Mouse (Mus musculus): ENCODE results near the gene Dpp6. TPM values are rescaled to one million over a fixed set of nuclear protein-coding genes. Genes with fewer than 3 reads are reported as not detected.

Gene Dpp6
- polyA plus RNA-seq, 1 experiment from 2014 or later, result 28.8 TPM

- H3K4me2 ChIP-seq (replicated peaks), result no peak overlapping the region
- H3K27me3 ChIP-seq, result no peaks in the 10 kb centered on the region
- ATAC-seq (replicated peaks), result no peak
- no peaks in the 10 kb centered on the region for H3K9me3 ChIP-seq
- no peak overlapping the region for H3K4me3 ChIP-seq
- H3K9ac ChIP-seq (replicated peaks), result no peak overlapping the region
- H3K36me3 ChIP-seq, result no peaks in the 10 kb centered on the region
- WGBS, result 69% methylated on average over 8 of the region's 8 CpGs
- no peak overlapping the region for H3K27ac ChIP-seq (replicated peaks)
- no peaks in the 10 kb centered on the region for H3K4me1 ChIP-seq
Observed at GRCm38 (mm10) chr5:27274781-27275395, 457.9 kb downstream of the Dpp6 start.

GRCm38 (mm10) chr5:27275871-27276270 is 458.9 kb downstream of the Dpp6 start:
- Histone ChIP-seq H3K4me1 (no peaks in the 10 kb centered on the region), H3K9ac (replicated peaks) (no peak overlapping the region), H3K4me2 (replicated peaks) (no peak overlapping the region), H3K27ac (replicated peaks) (no peak overlapping the region), H3K4me3 (no peak overlapping the region), H3K27me3 (no peaks in the 10 kb centered on the region), H3K36me3 (no peaks in the 10 kb centered on the region), H3K9me3 (no peaks in the 10 kb centered on the region)
- no peak for ATAC-seq (replicated peaks)
- 98% methylated on average over 1 of the region's 1 CpGs for WGBS

- Histone ChIP-seq H3K9ac (replicated peaks) (no peak overlapping the region), H3K27ac (replicated peaks) (no peak overlapping the region), H3K4me1 (no peaks in the 10 kb centered on the region), H3K36me3 (no peaks in the 10 kb centered on the region), H3K4me2 (replicated peaks) (no peak overlapping the region), H3K9me3 (no peaks in the 10 kb centered on the region), H3K27me3 (no peaks in the 10 kb centered on the region), H3K4me3 (no peak overlapping the region)
- WGBS, result 78% methylated on average over 10 of the region's 10 CpGs
- no peak for ATAC-seq (replicated peaks)
Observed at GRCm38 (mm10) chr5:27278120-27278645, 461.2 kb downstream of the Dpp6 start.

GRCm38 (mm10) chr5:27286876-27287275 is 469.9 kb downstream of the Dpp6 start:
- no peaks in the 10 kb centered on the region for H3K4me1 ChIP-seq
- H3K27me3 ChIP-seq, result no peaks in the 10 kb centered on the region
- H3K9ac ChIP-seq (replicated peaks), result no peak overlapping the region
- WGBS, result 21% methylated on average over 4 of the region's 4 CpGs
- ATAC-seq (replicated peaks), result peak; percentile 69; the same call in 1 of the 2 replicates
- no peaks in the 10 kb centered on the region for H3K36me3 ChIP-seq
- H3K9me3 ChIP-seq, result no peaks in the 10 kb centered on the region
- no peak overlapping the region for H3K27ac ChIP-seq (replicated peaks)
- no peak overlapping the region for H3K4me3 ChIP-seq
- no peak overlapping the region for H3K4me2 ChIP-seq (replicated peaks)

GRCm38 (mm10) chr5:27291378-27291777 is 474.4 kb downstream of the Dpp6 start:
- Histone ChIP-seq H3K4me3 (no peak overlapping the region), H3K4me1 (no peaks in the 10 kb centered on the region), H3K27ac (replicated peaks) (no peak overlapping the region), H3K4me2 (replicated peaks) (no peak overlapping the region), H3K27me3 (no peaks in the 10 kb centered on the region), H3K36me3 (no peaks in the 10 kb centered on the region), H3K9me3 (no peaks in the 10 kb centered on the region), H3K9ac (replicated peaks) (no peak overlapping the region)
- ATAC-seq (replicated peaks), result no peak
- 89% methylated on average over 8 of the region's 8 CpGs for WGBS

- ATAC-seq (replicated peaks), result no peak
- Histone ChIP-seq H3K4me2 (replicated peaks) (no peak overlapping the region), H3K4me3 (no peak overlapping the region), H3K9ac (replicated peaks) (no peak overlapping the region), H3K36me3 (no peaks in the 10 kb centered on the region), H3K4me1 (no peaks in the 10 kb centered on the region), H3K27ac (replicated peaks) (no peak overlapping the region), H3K27me3 (no peaks in the 10 kb centered on the region), H3K9me3 (no peaks in the 10 kb centered on the region)
- WGBS, result 89% methylated on average over 7 of the region's 7 CpGs
Observed at GRCm38 (mm10) chr5:27292236-27292635, 475.2 kb downstream of the Dpp6 start.

- H3K4me2 ChIP-seq (replicated peaks), result no peak overlapping the region
- H3K9ac ChIP-seq (replicated peaks), result no peak overlapping the region
- peaks cover 5% of the 10 kb centered on the region; the same call in 1 of the 2 replicates for H3K4me1 ChIP-seq
- no peak for ATAC-seq (replicated peaks)
- no peak overlapping the region for H3K27ac ChIP-seq (replicated peaks)
- no peaks in the 10 kb centered on the region for H3K36me3 ChIP-seq
- no peaks in the 10 kb centered on the region for H3K9me3 ChIP-seq
- H3K4me3 ChIP-seq, result no peak overlapping the region
- no peaks in the 10 kb centered on the region for H3K27me3 ChIP-seq
- WGBS, result 94% methylated on average over 2 of the region's 2 CpGs
Observed at GRCm38 (mm10) chr5:27304115-27304514, 487.1 kb downstream of the Dpp6 start.

- Histone ChIP-seq H3K36me3 (no peaks in the 10 kb centered on the region), H3K4me3 (no peak overlapping the region), H3K27ac (replicated peaks) (no peak overlapping the region; the same call in 1 of the 2 replicates), H3K9ac (replicated peaks) (no peak overlapping the region), H3K4me1 (peaks cover 5% of the 10 kb centered on the region; the same call in 1 of the 2 replicates), H3K27me3 (no peaks in the 10 kb centered on the region), H3K9me3 (no peaks in the 10 kb centered on the region), H3K4me2 (replicated peaks) (no peak overlapping the region)
- ATAC-seq (replicated peaks), result peak; percentile 67
- 42% methylated on average over 4 of the region's 4 CpGs for WGBS
Observed at GRCm38 (mm10) chr5:27306497-27307152, 489.6 kb downstream of the Dpp6 start.

GRCm38 (mm10) chr5:27310217-27310616 is 493.2 kb downstream of the Dpp6 start:
- no peaks in the 10 kb centered on the region for H3K9me3 ChIP-seq
- H3K36me3 ChIP-seq, result no peaks in the 10 kb centered on the region
- 66% methylated on average over 2 of the region's 2 CpGs for WGBS
- H3K9ac ChIP-seq (replicated peaks), result no peak overlapping the region
- H3K4me2 ChIP-seq (replicated peaks), result no peak overlapping the region
- peaks cover 5% of the 10 kb centered on the region; the same call in 1 of the 2 replicates for H3K4me1 ChIP-seq
- no peaks in the 10 kb centered on the region for H3K27me3 ChIP-seq
- H3K27ac ChIP-seq (replicated peaks), result no peak overlapping the region
- H3K4me3 ChIP-seq, result no peak overlapping the region
- no peak for ATAC-seq (replicated peaks)

GRCm38 (mm10) chr5:27316674-27317073 is 499.7 kb downstream of the Dpp6 start:
- Histone ChIP-seq H3K4me1 (no peaks in the 10 kb centered on the region), H3K9ac (replicated peaks) (no peak overlapping the region), H3K27me3 (no peaks in the 10 kb centered on the region), H3K4me3 (no peak overlapping the region), H3K27ac (replicated peaks) (no peak overlapping the region), H3K4me2 (replicated peaks) (no peak overlapping the region), H3K36me3 (no peaks in the 10 kb centered on the region), H3K9me3 (no peaks in the 10 kb centered on the region)
- WGBS, result 59% methylated on average over 1 of the region's 1 CpGs
- ATAC-seq (replicated peaks), result no peak

GRCm38 (mm10) chr5:27317264-27317663 is 500.3 kb downstream of the Dpp6 start:
- ATAC-seq (replicated peaks), result no peak

GRCm38 (mm10) chr5:27317832-27318231 is 500.8 kb downstream of the Dpp6 start:
- Histone ChIP-seq H3K9ac (replicated peaks) (no peak overlapping the region), H3K4me1 (no peaks in the 10 kb centered on the region), H3K27ac (replicated peaks) (no peak overlapping the region), H3K4me2 (replicated peaks) (no peak overlapping the region), H3K27me3 (no peaks in the 10 kb centered on the region), H3K36me3 (no peaks in the 10 kb centered on the region), H3K9me3 (no peaks in the 10 kb centered on the region), H3K4me3 (no peak overlapping the region)
- no peak for ATAC-seq (replicated peaks)
- 59% methylated on average over 1 of the region's 1 CpGs for WGBS

More at GRCm38 (mm10) chr5:27317264-27317663, 500.3 kb downstream of the Dpp6 start:
- Histone ChIP-seq H3K4me2 (replicated peaks) (no peak overlapping the region), H3K27me3 (no peaks in the 10 kb centered on the region), H3K36me3 (no peaks in the 10 kb centered on the region), H3K27ac (replicated peaks) (no peak overlapping the region), H3K4me3 (no peak overlapping the region), H3K4me1 (no peaks in the 10 kb centered on the region), H3K9me3 (no peaks in the 10 kb centered on the region), H3K9ac (replicated peaks) (no peak overlapping the region)

Data from forebrain, embryonic 15.5 days (tissue).